Mouse (Mus musculus) cerebellum, adult (tissue): ENCODE data around the gene Cstf3.

Experiments
- ATAC-seq: cut with Nextera tagmentation; 2 replicates; pipeline ENCODE4 v1.9.2; 2017; ENCODE audit warnings: mild to moderate bottlenecking, moderate library complexity, mixed read lengths; ENCODE audit not compliant: insufficient number of reproducible peaks, low FRiP score, low TSS enrichment

Gene Cstf3

DNA sequence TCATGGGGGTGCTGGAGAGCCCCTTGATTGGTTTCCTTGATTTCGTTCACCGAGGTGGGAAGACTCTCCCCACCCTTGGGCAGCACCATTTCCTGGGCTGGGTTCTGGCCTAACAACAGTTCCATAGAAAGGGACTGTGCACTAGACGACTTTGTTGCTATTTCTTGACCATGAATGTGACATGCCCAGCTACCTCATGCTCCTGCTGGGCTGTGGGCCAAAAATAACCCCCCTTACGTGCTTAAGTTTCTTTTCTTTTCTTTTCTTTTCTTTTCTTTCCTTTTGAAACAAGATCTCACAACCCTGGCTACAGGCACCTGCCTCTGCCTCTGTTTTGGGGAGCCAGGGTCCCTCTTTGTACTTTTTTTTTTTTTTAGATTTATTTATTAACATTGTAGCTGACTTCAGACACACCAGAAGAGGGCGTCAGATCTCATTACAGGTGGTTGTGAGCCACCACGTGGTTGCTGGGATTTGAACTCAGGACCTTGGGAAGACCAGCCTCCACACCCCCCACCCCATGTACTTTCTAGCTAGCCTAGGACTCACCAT lies 119.5 kb downstream of the Cstf3 start:
- no peak for ATAC-seq

GRCm38 (mm10) chr2:104710670-104711370 lies 120.5 kb downstream of the Cstf3 start:
- no peak for ATAC-seq

GRCm38 (mm10) chr2:104711585-104712485 lies 121.5 kb downstream of the Cstf3 start, which contains the start of gene Tcp11l1:
Gene Tcp11l1 (minus strand): TSS chr2:104712169.
- peak; percentile 83 for ATAC-seq

DNA sequence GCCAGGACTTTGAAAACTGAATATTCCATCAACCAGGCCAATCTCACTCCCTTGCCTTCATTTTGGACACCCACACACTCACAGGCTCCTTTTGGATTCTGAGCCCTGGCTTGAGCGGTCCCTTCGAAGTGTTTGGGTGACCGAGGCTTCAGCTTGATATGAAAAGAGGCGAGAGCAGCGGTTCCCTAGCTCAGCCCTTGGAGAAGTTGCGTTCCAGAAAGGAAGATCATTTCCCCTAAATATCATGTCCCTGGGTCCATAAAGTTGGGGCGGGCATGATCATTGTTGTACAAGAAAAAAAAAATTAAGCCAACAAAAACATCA lies 122.1 kb downstream of the Cstf3 start:
- no peak for ATAC-seq

DNA sequence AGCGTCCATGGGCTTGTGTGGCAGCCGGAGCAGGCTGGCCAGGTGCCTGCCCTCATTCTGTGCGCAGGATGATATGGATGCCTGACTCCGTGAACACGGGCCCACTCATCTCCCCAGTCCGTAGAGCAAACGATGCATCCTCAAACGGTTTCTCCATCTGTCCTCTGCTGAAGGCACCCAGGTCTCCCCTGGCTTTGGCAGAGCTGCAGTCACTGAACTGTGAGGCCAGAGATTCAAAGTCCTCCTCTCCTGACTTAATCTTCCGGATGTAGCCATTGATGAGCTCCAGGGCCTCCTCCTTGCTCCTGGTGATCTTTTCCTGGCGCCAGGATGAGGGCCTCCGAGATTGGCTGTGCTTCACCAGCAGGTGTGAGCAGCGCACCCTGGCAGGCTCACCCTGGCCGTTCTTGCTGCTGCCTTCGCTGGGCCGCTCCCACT lies 124.0 kb downstream of the Cstf3 start:
- peak; percentile 71 for ATAC-seq
